Mouse (Mus musculus) gonadal fat pad, adult 2 months (tissue): ENCODE data around the gene Hist1h3f. TPM values are rescaled to one million over a fixed set of nuclear protein-coding genes. Genes with fewer than 3 reads are reported as not detected.
"Not testable (repeated sequence)": the region's sequence is repeated elsewhere in the genome, so short reads cannot be mapped to it uniquely, and the experiment has no call there.

Experiments
- DNase-seq: peaks from one replicate; pipeline ENCODE4 v3.0.0-alpha.2; 2012; ENCODE audit warnings: low read depth
- polyA plus RNA-seq: library from polyadenylated mRNA; depleted of rRNA; stranded (reverse); fragments of >200 nt; gene quantifications from 2 replicates; pipeline ENCODE4 v1.2.3, GENCODE M21; 2012; rRNA removed

Hist1h3f gene
- polyA plus RNA-seq, 1 experiment = 2.1 TPM

- DNase-seq = no peak
Observed at GRCm38 (mm10) chr13:23582219-23583056, 38.6 kb downstream of the Hist1h3f start.

DNA sequence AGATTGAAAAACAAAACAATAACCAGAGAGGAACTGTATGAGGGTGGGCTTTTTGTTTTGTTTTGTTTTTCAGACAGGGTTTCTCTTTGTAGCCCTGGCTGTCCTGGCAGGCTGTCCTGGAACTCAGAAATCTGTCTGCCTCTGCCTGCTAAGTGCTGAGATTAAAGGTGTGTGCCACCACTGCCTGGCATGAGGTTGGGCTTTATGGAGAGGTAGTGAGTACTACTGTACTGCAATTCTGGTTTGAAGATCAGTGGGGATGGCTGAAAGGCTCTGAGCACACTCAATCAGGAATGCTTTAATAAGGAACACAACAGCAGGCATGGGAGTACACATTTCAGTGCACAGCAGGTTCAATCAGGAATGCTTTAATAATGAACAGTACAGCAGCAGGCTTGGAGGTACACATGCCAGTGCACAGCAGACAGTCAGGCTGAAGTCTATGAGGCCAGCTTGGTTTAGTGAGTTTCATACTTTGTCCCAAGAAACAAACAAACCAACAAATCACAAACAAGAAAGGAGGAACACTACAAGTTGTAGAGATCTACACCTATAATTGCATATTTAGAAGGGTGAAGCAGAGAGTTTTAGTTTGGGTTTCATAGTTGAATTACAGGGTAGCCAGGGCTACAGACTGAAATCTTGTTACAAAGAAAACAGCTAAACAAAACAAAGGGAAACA is 39.7 kb downstream of the Hist1h3f start:
- DNase-seq = no peak

DNA sequence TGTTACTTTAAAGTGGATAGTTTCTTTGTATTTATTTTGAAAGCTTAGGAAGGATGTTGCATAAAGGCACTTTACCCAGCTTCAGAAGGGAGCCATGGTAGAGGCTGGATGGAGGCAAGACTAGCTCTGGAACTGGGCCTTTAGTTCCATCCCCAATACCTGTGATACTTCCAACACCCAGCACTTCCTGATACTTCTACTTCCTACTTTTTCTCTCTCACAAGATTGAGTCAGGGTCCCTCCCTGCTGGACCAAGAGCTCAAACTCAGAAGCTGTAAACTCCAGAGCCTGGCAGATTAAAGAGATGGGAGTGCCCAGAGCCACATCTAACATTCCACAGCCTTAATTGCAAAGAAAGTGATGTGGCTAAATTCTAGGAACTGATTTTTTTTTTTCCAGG is 40.5 kb downstream of the Hist1h3f start:
- no peak for DNase-seq

- DNase-seq = no peak
Observed at GRCm38 (mm10) chr13:23585029-23585441, 41.2 kb downstream of the Hist1h3f start.

DNA sequence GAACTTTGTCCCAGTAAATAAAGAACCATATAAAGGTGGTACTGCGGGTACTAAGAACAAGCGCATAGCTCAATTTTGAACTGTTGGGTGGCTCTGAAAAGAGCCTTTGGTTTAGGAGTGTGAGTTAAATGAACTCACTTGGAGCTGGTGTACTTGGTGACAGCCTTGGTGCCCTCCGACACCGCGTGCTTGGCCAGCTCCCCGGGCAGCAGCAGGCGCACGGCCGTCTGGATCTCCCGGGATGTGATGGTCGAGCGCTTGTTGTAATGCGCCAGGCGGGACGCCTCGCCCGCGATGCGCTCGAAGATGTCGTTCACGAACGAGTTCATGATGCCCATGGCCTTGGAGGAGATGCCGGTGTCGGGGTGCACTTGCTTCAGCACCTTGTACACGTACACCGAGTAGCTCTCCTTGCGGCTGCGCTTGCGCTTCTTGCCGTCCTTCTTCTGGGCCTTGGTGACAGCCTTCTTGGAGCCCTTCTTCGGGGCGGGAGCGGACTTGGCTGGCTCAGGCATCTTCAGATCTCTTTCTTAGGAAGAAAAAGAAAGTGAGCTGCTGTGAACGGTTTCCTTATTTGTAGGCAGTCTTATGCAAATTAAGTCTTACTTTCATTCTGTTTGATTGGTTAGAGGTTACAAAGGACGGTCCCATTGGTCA is 41.7 kb downstream of the Hist1h3f start:
- DNase-seq = not testable (repeated sequence)

DNA sequence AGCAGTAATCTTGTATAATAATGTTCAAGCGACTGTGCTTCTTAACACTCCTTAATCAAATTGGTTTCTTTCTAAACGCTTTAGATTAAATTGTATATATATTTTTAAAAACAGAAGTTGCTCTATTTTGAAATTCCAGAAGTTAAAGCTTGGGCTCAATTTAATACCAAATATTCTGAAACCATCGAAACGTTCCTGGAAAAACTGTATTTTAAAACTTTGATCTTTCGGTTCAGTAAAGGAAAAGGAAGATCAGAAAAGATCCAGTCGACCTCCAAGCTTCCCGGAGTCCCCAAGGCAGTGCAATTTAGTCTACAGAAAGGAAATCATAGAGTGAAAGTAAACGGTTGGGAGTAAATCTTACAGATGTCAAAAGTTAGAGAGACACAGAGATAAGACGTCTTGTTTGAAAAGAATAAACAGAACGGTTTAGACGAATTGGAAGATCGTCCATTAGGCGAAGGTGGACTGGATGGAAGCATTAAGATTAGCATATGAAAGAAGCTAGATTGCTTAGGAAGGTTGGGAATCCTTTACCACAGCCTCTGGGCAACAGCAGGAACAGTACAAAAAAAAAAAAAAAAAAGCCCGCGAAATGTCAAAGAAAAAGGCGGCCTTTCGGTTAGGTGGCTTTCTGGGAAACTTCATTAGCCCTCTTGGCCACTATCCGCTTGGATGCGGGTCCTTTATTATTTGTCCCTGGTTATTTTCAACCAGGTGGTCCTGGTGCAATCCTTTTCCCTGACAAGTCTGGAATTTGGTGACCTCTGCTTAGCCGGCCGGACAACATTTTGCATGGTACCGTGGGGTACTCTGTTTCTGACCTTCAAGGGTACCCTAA is 42.5 kb downstream of the Hist1h3f start:
- no peak for DNase-seq

DNA sequence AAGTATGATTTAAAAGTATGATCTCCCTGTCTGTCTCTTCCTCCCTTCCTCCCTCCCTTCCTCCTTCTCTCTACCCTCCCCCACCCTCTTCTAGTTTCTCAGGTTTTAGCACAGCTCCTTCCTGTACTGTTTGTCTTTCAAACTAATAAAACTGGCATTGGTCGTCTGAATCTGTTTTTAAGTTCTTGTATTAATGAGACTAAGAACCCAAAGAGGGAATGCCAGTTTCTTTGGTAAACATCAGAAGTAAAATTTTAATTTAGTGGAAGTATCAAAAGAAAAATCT is 43.0 kb downstream of the Hist1h3f start:
- DNase-seq = no peak

- no peak for DNase-seq
Observed at GRCm38 (mm10) chr13:23591206-23591605, 47.4 kb downstream of the Hist1h3f start.

DNA sequence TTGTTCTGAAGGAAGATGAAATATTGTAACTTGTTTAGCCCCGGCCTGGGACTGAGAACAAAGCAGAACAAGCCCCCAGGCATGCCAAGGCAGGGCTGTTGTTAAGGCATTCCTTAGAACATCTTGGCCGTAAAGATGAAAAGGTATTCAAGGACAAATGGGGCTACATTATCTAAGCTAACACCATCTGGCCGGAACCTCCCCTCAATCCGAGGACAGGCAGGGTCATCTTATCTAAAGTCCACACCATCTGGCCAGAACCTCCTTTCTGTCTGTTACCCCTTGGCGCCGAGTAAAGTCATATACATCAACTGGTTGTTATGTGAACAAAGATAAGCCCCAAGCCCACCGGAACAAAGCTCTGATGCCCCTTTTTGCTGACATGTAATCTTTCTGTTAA is 48.0 kb downstream of the Hist1h3f start:
- DNase-seq = not testable (repeated sequence)

DNA sequence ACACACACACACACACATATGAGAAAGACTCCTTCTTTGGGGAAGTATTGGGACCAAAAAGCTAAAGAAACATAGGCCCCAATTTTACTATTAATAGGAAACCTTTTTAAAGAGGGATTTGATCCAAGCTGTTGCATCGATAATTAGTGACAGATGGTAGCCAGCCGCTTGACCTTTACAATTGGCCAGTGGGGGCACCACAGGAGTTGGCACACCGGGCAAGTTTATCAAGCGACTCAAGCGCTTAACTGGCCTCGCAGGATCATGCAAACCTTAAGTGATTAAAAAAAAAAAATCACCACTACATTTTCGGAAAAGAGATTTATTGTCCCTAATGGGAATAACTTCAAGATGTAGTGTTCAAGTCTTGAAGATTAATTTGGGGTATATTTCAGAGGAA is 48.8 kb downstream of the Hist1h3f start:
- no peak for DNase-seq

- DNase-seq = no peak
Observed at GRCm38 (mm10) chr13:23593051-23593770, 49.4 kb downstream of the Hist1h3f start.

Other genes with a start within 250 kb of the Hist1h3f start
- gene Zfp322a, start 174.8 kb upstream of the Hist1h3f start, polyA plus RNA-seq = 2.6 and 2.9 TPM in 2 replicates
- gene Abt1, start 120.2 kb upstream of the Hist1h3f start, polyA plus RNA-seq = 3.8 and 3.9 TPM in 2 replicates
- gene Btn1a1, start 78.2 kb upstream of the Hist1h3f start, polyA plus RNA-seq = 0.09 TPM in 1 of 2 replicates, not detected in the other
- 0.09 TPM in 1 of 2 replicates, not detected in the other for gene Btn2a2, start 55.2 kb upstream of the Hist1h3f start, polyA plus RNA-seq
- gene Hist1h4h, start 13.0 kb upstream of the Hist1h3f start, polyA plus RNA-seq = 50.9 and 92.4 TPM in 2 replicates
- gene Hist1h2af, start 10.1 kb upstream of the Hist1h3f start, polyA plus RNA-seq = 20.4 and 27.6 TPM in 2 replicates
- gene Hist1h3g, start 8.6 kb upstream of the Hist1h3f start, polyA plus RNA-seq = 1.5 and 2.8 TPM in 2 replicates
- gene Hist1h2bh, start 660 bp upstream of the Hist1h3f start, polyA plus RNA-seq = 0.61 and 0.81 TPM in 2 replicates
- 3.9 and 8.5 TPM in 2 replicates for gene Hist1h4f, start 7.6 kb downstream of the Hist1h3f start, polyA plus RNA-seq
- 0.19 and 0.24 TPM in 2 replicates for gene Hist1h1d, start 9.2 kb downstream of the Hist1h3f start, polyA plus RNA-seq
- gene Hist1h3e, start 18.3 kb downstream of the Hist1h3f start, polyA plus RNA-seq = 11.9 and 13.2 TPM in 2 replicates
- 0.49 and 1.3 TPM in 2 replicates for gene Hist1h2ae, start 27.2 kb downstream of the Hist1h3f start, polyA plus RNA-seq
- gene Hist1h2bg, start 27.3 kb downstream of the Hist1h3f start, polyA plus RNA-seq = 18.7 and 22.4 TPM in 2 replicates
- 2.0 and 2.9 TPM in 2 replicates for gene Hist1h2bf, start 30.1 kb downstream of the Hist1h3f start, polyA plus RNA-seq
- gene Hist1h2ad, start 30.3 kb downstream of the Hist1h3f start, polyA plus RNA-seq = 1.3 and 2.0 TPM in 2 replicates
- gene Hist1h3d, start 31.7 kb downstream of the Hist1h3f start, polyA plus RNA-seq = 3.8 and 4.1 TPM in 2 replicates
- 6.9 and 9.6 TPM in 2 replicates for gene Hist1h4d, start 37.5 kb downstream of the Hist1h3f start, polyA plus RNA-seq
- gene Hist1h2be, start 77.1 kb downstream of the Hist1h3f start, polyA plus RNA-seq = 5.4 and 9.0 TPM in 2 replicates
- 3.1 and 3.9 TPM in 2 replicates for gene Hist1h1e, start 78.5 kb downstream of the Hist1h3f start, polyA plus RNA-seq
- 0.32 and 0.63 TPM in 2 replicates for gene Hist1h2ac, start 139.9 kb downstream of the Hist1h3f start, polyA plus RNA-seq
- 245 and 281 TPM in 2 replicates for gene Hist1h2bc, start 140.1 kb downstream of the Hist1h3f start, polyA plus RNA-seq
- not detected in 2 replicates for gene Hist1h1t, start 151.8 kb downstream of the Hist1h3f start, polyA plus RNA-seq
- 3.9 and 6.4 TPM in 2 replicates for gene Hist1h4c, start 154.4 kb downstream of the Hist1h3f start, polyA plus RNA-seq
- 21.7 and 43.9 TPM in 2 replicates for gene Hfe, start 166.8 kb downstream of the Hist1h3f start, polyA plus RNA-seq
- 70.6 and 72.3 TPM in 2 replicates for gene Hist1h1c, start 194.8 kb downstream of the Hist1h3f start, polyA plus RNA-seq
- gene Hist1h3c, start 201.6 kb downstream of the Hist1h3f start, polyA plus RNA-seq = 2.4 and 3.3 TPM in 2 replicates
- 2.2 and 5.9 TPM in 2 replicates for gene Hist1h2bb, start 202.7 kb downstream of the Hist1h3f start, polyA plus RNA-seq
- 0.61 and 2.9 TPM in 2 replicates for gene Hist1h2ab, start 207.1 kb downstream of the Hist1h3f start, polyA plus RNA-seq
- gene Hist1h3b, start 208.2 kb downstream of the Hist1h3f start, polyA plus RNA-seq = 1.4 and 3.1 TPM in 2 replicates
- 0.82 and 3.9 TPM in 2 replicates for gene Hist1h4b, start 213.0 kb downstream of the Hist1h3f start, polyA plus RNA-seq
- 5.8 and 9.3 TPM in 2 replicates for gene Hist1h4a, start 217.2 kb downstream of the Hist1h3f start, polyA plus RNA-seq
- gene Hist1h3a, start 218.3 kb downstream of the Hist1h3f start, polyA plus RNA-seq = 2.8 and 4.3 TPM in 2 replicates
- not detected in 2 replicates for gene Hist1h1a, start 219.6 kb downstream of the Hist1h3f start, polyA plus RNA-seq
- gene Trim38, start 225.9 kb downstream of the Hist1h3f start, polyA plus RNA-seq = 0.10 and 0.16 TPM in 2 replicates